Mouse (Mus musculus) right cerebral cortex, postnatal 10 days (tissue): ENCODE results near the gene Eif6.
"Not testable (repeated sequence)": the region's sequence is repeated elsewhere in the genome, so short reads cannot be mapped to it uniquely, and the experiment has no call there.

ENCODE experiments used
- DNase-seq, 2 experiments: peaks; one replicate each; pipeline ENCODE4 v3.0.0; 2021; ENCODE audit warnings: low spot score in 2 of 2

Gene Eif6

GRCm38 (mm10) chr2:155826630-155827424, at the start of gene Eif6:
Gene Eif6 (minus strand): TSS chr2:155826925.
- DNase-seq: peak; percentile 90 to 92

GRCm38 (mm10) chr2:155873636-155874035, 46.9 kb upstream of the Eif6 start:
- DNase-seq: no peak

- no peak for DNase-seq
Observed at GRCm38 (mm10) chr2:155872930-155873507, 46.3 kb upstream of the Eif6 start.

- peak in 1 of 2 experiments; percentile 40 for DNase-seq
Observed at GRCm38 (mm10) chr2:155872486-155872885, 45.8 kb upstream of the Eif6 start.

- DNase-seq: no peak
Observed at GRCm38 (mm10) chr2:155869772-155870171, 43.0 kb upstream of the Eif6 start.

DNA sequence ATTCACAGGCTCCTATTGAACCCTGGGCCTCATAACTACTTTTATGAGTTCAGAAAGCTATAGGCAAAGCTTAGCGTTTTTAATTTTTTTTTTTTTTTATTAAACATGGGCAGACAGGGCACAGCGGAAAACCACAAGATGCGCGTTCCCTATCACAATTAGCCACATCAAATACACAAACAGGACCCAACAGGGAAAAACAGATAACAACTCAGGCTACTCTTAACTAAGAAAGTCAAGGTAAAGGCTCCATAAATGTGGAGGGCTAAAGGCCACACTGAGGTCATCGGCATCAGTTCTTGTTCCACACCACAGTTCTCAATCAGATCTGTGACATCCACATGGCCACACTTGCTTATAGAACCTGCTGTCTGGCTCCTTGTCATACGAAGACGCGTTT, 41.6 kb upstream of the Eif6 start:
- DNase-seq: no peak

DNA sequence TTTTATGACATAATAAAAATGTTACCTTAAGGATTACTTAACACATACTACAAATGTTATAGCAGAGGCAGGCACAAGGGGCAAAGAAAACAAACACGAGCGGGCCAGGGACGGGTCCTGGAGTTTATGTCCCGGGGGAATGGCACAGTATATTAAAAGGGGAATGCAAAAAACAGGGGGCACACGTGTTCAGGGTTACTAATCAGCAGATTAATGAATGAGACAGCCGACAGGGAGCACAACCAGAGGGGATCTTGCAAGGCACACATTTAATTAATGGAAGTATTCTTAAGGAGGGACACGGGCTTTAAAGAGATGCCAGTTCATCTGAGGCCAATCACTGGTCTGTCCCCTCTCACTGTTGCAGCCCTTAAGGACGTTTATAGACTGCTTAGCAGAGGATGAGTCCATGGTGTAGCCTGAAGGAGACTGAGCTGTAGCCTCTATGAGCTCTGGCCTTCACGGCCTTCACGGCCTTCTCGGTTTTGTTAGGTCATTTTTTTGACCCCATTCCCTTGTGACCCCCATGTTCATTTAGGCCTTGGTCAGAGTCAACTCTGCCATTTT, 36.7 kb upstream of the Eif6 start:
- no peak for DNase-seq

GRCm38 (mm10) chr2:155862573-155863300, 36.0 kb upstream of the Eif6 start:
- DNase-seq: peak; percentile 76 to 77

- no peak for DNase-seq
Observed at GRCm38 (mm10) chr2:155861581-155861980, 34.9 kb upstream of the Eif6 start.

DNA sequence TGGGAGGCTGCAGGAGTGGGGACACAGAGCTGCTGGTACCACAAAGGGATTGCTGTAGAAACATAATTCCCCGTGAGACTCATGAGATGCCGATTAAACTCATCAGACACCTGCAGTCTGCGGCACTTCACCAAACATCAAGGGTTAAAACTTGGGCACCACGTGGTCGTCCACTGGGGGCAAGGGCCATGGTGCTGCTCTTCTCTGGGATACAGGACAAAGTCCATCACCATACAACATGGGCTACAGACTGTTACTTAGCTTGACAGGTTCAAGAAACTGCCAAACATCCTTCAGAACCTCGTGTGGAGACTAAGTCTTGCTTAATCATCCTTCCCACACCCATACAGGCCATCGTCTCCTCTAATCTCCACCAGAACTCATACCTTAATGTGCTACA, 33.4 kb upstream of the Eif6 start:
- no peak for DNase-seq

DNA sequence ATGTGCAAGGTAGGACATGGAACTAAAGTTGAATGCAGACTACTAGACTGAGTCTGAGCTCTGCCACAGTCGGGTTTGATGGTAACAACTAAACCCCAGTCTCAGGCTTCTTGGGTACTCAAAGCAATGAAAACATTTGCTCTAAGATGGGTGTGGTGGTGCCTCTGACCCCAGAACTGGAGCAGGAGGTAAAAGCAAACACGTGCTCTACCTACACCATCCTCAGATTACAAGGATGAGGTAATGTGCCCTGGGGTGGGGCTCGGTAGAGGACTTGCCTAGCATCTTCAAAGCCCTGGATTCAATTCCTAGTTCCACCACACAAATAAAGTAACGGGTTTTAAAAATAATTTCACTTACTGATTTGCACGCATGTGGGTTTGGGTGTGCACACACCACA, 25.8 kb upstream of the Eif6 start:
- DNase-seq: no peak

GRCm38 (mm10) chr2:155850120-155850519, 23.4 kb upstream of the Eif6 start:
- no peak for DNase-seq

- DNase-seq: no peak
Observed at GRCm38 (mm10) chr2:155849464-155849863, 22.7 kb upstream of the Eif6 start.

- DNase-seq: peak; percentile 73 to 83
Observed at GRCm38 (mm10) chr2:155848291-155848690, 21.6 kb upstream of the Eif6 start.

DNA sequence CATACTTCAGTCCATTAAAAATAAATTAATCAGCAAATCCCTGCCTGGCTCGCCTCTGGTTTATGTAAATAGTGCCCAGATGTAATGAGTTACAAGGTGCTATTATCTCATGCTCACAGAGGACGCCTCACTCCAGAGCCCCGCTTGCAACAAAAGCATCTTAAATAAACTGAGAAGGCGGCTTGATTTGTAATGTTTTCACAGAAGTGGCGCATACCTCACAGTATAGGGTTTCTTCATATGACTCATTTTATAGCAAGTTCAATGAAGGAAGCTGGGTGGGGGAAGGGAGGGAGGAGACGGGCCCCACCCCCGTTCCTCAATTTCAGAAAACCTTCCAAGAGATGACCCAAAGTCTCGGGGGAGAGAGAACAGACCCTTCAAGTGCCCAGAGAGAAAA, 20.2 kb upstream of the Eif6 start:
- no peak for DNase-seq

GRCm38 (mm10) chr2:155838961-155839360, 12.2 kb upstream of the Eif6 start:
- DNase-seq: no peak

DNA sequence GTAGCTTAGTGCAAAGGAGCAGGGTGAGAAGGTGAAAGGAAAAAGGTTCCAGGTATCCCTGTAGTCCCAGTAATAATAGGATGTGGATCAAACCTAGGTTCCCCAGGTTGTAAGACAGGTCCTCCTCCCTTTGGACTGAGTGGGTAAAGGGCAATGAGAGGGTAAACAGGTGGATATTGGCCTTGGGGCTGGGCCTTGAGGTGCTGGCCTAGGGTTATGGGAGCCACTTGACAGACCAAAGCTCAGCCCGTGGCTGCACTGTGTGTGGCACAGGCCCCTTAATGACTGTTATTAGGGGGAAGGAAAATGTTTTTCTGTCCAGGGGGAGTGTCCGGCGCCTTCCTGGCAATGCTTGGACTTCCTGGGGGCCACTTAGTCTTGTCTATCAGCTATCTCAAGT, 11.2 kb upstream of the Eif6 start:
- no peak for DNase-seq

GRCm38 (mm10) chr2:155834732-155835131, 8.0 kb upstream of the Eif6 start, which contains the start of gene Fam83c:
Gene Fam83c (minus strand): TSS chr2:155834854.
- DNase-seq: no peak

- not testable (repeated sequence) for DNase-seq
Observed at GRCm38 (mm10) chr2:155832087-155832486, 5.4 kb upstream of the Eif6 start.

DNA sequence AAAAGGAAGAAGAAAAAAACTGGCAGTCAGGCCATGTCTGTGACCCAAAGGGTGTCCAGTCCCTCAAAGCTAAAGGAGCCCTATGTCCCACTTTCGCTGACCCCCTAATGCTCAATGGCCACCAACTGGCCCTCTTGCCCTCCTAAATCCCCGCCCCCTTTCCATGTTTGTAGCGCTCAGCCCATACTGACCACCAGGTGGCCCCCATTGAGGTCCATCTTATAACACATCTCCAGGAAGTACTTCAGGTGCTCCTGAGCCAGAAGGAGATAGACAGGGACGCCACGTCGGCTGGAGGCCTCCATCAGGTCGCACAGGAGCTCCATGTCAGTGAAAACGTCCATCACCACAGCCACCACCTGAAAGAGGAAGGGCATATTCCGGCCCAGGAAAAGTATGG, 4.6 kb upstream of the Eif6 start:
- DNase-seq: no peak

GRCm38 (mm10) chr2:155830841-155831240, 4.1 kb upstream of the Eif6 start:
- no peak for DNase-seq

DNA sequence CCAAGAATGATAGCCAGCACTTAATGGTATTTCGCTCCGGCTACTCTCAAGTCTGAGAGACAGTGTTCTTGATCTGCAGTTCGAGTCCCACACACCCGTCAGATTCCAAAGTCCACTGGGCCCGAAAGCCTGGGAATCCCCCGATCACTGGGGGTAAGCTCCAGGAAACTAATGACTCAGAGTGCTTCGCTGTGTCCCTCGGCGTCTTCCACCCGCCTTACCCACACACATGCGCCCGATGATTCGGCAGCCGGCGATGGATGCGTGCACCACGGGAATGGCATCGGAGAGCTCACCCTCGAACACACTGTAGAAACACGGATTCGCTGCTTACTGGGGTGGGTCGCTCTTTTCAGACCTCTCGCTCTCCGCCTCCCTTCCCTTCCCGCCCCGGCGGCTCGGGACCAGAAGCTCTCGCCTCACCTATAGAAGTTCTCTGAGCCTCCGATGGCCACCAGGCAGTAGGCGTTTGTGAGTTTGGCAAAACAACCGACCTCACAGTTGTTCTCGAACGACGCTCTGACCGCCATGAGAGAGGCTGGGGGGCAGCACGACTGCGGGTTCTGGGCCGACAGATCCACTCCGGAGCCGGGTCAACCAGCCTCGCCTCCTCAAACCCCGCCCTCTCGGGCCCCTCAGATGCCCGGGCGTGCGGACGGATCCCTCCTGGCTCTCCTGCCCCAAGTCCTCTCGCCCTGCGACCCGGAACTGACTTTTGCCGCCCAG, 658 bp downstream of the Eif6 start:
- DNase-seq: no peak
